ENCODE assay signal across 8 mouse cellular contexts in genomic region chr4:136469941-136470346, GRCm38 (mm10). TPM values are rescaled to one million over a fixed set of nuclear protein-coding genes. Genes with fewer than 3 reads are reported as not detected.
DNase-seq lines count a peak whose midpoint lies in the region; ATAC-seq lines count a peak whose summit lies in the region.

No protein-coding gene starts in this region.

- H3K4me3 ChIP-seq in embryonic facial prominence, embryonic 14.5 days (ENCODE audit: low read depth, low read length) = peak overlapping the region; percentile 89
- H3K4me3 ChIP-seq in midbrain, embryonic 12.5 days = peak overlapping the region; percentile 75

- H3K9ac ChIP-seq in embryonic facial prominence, embryonic 14.5 days (ENCODE audit: low read depth, low read length) = peak overlapping the region; percentile 94
- H3K9ac ChIP-seq in midbrain, embryonic 12.5 days (replicated peaks) = peak overlapping the region; percentile 83

- no peaks in the 10 kb centered on the region for H3K27me3 ChIP-seq in embryonic facial prominence, embryonic 14.5 days (replicated peaks; ENCODE audit: control insufficient read depth, insufficient read depth, low read length)
- peaks cover 15% of the 10 kb centered on the region for H3K27me3 ChIP-seq in midbrain, embryonic 12.5 days

- no peaks in the 10 kb centered on the region for H3K9me3 ChIP-seq in embryonic facial prominence, embryonic 14.5 days (ENCODE audit: control insufficient read depth, low read length)
- no peaks in the 10 kb centered on the region for H3K9me3 ChIP-seq in midbrain, embryonic 12.5 days

- peaks cover 30% of the 10 kb centered on the region for H3K4me1 ChIP-seq in embryonic facial prominence, embryonic 14.5 days (ENCODE audit: control insufficient read depth, insufficient read depth, low read length)
- peaks cover 22% of the 10 kb centered on the region for H3K4me1 ChIP-seq in midbrain, embryonic 12.5 days

- ATAC-seq in embryonic facial prominence, embryonic 14.5 days (ENCODE audit: low read depth) = peak; percentile 86
- ATAC-seq in midbrain, embryonic 12.5 days (ENCODE audit: low FRiP score, low read depth) = peak; percentile 88

- H3K4me2 ChIP-seq in embryonic facial prominence, embryonic 14.5 days (ENCODE audit: low read depth, low read length) = peak overlapping the region; percentile 59
- H3K4me2 ChIP-seq in midbrain, embryonic 12.5 days (replicated peaks) = peak overlapping the region; percentile 70

- 0% methylated on average over 12 of the region's 55 CpGs for WGBS in embryonic facial prominence, embryonic 14.5 days
- WGBS in midbrain, embryonic 12.5 days = under 1% methylated on average over 9 of the region's 55 CpGs

- DNase-seq in adrenal gland, postnatal 36 days = peak; percentile 53 to 69
- DNase-seq in adrenal gland, adult (ENCODE audit: inconsistent age in 2 of 2, low spot score in 1 of 2) = no peak
- peak; percentile 50 for DNase-seq in CD4-positive, CD25-positive, alpha-beta regulatory T cell, adult 2 months (ENCODE audit: low read depth, low spot score)
- peak; percentile 92 for DNase-seq in embryonic facial prominence, embryonic 14.5 days (ENCODE audit: low spot score)
- peak; percentile 62 to 66 for DNase-seq in kidney, postnatal 36 days
- no peak for DNase-seq in urinary bladder, postnatal 36 days (ENCODE audit: low spot score in 2 of 2)
- DNase-seq in spleen, adult 12 weeks (ENCODE audit: low spot score) = no peak

- peak overlapping the region; percentile 98 for H3K27ac ChIP-seq in embryonic facial prominence, embryonic 14.5 days (replicated peaks; ENCODE audit: low read depth, low read length)
- peak overlapping the region; percentile 95 for H3K27ac ChIP-seq in midbrain, embryonic 12.5 days (replicated peaks)

- no peaks in the 10 kb centered on the region for H3K36me3 ChIP-seq in embryonic facial prominence, embryonic 14.5 days (ENCODE audit: control insufficient read depth, insufficient read depth, low read length)
- no peaks in the 10 kb centered on the region for H3K36me3 ChIP-seq in midbrain, embryonic 12.5 days

RNA-seq across cellular contexts. Expression of gene Luzp1, which starts 0.4 kb away (rescaled TPM):
- total RNA-seq in adrenal gland, postnatal 36 days (2021) = 10 to 100 TPM; 30.7 to 35.7 TPM
- polyA plus RNA-seq in embryonic facial prominence, embryonic 14.5 days (2014; fragmentation: Nextera tagmentation; extraction: Ambion mirVana) = 83.4 and 99.5 TPM in 2 replicates
- polyA plus RNA-seq in midbrain, embryonic 12.5 days (2016; fragmentation: Nextera tagmentation; extraction: Ambion mirVana) = 88.0 and 97.0 TPM in 2 replicates

RNA-seq across cellular contexts. Expression of gene 6030445D17Rik, which starts 7.9 kb away (rescaled TPM):
- under 1 TPM; 0.26 to 0.53 TPM for total RNA-seq in adrenal gland, postnatal 36 days (2021)
- polyA plus RNA-seq in embryonic facial prominence, embryonic 14.5 days (2014; fragmentation: Nextera tagmentation; extraction: Ambion mirVana) = 0.42 TPM in 2 replicates
- polyA plus RNA-seq in midbrain, embryonic 12.5 days (2016; fragmentation: Nextera tagmentation; extraction: Ambion mirVana) = 0.13 and 0.17 TPM in 2 replicates

RNA-seq across cellular contexts. Expression of gene Htr1d, which starts 46.6 kb away (rescaled TPM):
- under 1 TPM in 1 of 2 experiments, not detected in 1; 0.10 TPM for total RNA-seq in adrenal gland, postnatal 36 days (2021)
- 1.2 and 1.4 TPM in 2 replicates for polyA plus RNA-seq in embryonic facial prominence, embryonic 14.5 days (2014; fragmentation: Nextera tagmentation; extraction: Ambion mirVana)
- polyA plus RNA-seq in midbrain, embryonic 12.5 days (2016; fragmentation: Nextera tagmentation; extraction: Ambion mirVana) = 0.06 and 0.68 TPM in 2 replicates

Comparison
In these comparisons a context has a peak if more than half of its experiments do, and no peak if none do; other contexts are left out.
1. DNase-seq: peak in adrenal gland, postnatal 36 days (2 of 2), CD4-positive, CD25-positive, alpha-beta regulatory T cell, adult 2 months (single experiment), embryonic facial prominence, embryonic 14.5 days (single experiment) and kidney, postnatal 36 days (2 of 2); none in adrenal gland, adult (0 of 2), urinary bladder, postnatal 36 days (0 of 2) and spleen, adult 12 weeks (single experiment).